Mouse (Mus musculus) embryonic fibroblast, embryonic 13.5 days (primary cell): ENCODE data around the gene Gm42957. TPM values are rescaled to one million over a fixed set of nuclear protein-coding genes. Genes with fewer than 3 reads are reported as not detected.
"Not testable (repeated sequence)": the region's sequence is repeated elsewhere in the genome, so short reads cannot be mapped to it uniquely, and the experiment has no call there.

Experiments
- H3K27ac ChIP-seq: 2 replicates; pipeline ENCODE4 v1.5.1; 2012; ENCODE audit warnings: low read length, control low read depth, inconsistent platforms; ENCODE audit not compliant: insufficient read depth
- H3K4me1 ChIP-seq: 2 replicates; pipeline ENCODE4 v1.6.1; 2011; ENCODE audit warnings: low read length; ENCODE audit not compliant: control insufficient read depth, insufficient read depth
- H3K4me3 ChIP-seq: 2 replicates; pipeline ENCODE4 v1.5.1; 2011; ENCODE audit warnings: mild to moderate bottlenecking, control low read depth, low read length; ENCODE audit not compliant: insufficient read depth
- CTCF ChIP-seq: IDR thresholded peaks from 2 replicates; pipeline ENCODE4 v1.5.1; 2011; ENCODE audit warnings: mild to moderate bottlenecking, control low read depth, low read length, moderate library complexity, borderline replicate concordance; ENCODE audit not compliant: insufficient read depth
- POLR2A ChIP-seq: IDR thresholded peaks from 2 replicates; pipeline ENCODE4 v1.6.1; 2011; ENCODE audit warnings: low read depth, mild to moderate bottlenecking, control low read depth, low read length, moderate library complexity
- polyA plus RNA-seq: library from polyadenylated mRNA; stranded (reverse); fragments of >200 nt; gene quantifications from 2 replicates; pipeline ENCODE4 v1.2.4, GENCODE M21; 2011; ENCODE audit warnings: low read depth; ENCODE audit not compliant: missing spikeins, insufficient read length

Gene Gm42957
- polyA plus RNA-seq, 1 experiment = 0.28 TPM

DNA sequence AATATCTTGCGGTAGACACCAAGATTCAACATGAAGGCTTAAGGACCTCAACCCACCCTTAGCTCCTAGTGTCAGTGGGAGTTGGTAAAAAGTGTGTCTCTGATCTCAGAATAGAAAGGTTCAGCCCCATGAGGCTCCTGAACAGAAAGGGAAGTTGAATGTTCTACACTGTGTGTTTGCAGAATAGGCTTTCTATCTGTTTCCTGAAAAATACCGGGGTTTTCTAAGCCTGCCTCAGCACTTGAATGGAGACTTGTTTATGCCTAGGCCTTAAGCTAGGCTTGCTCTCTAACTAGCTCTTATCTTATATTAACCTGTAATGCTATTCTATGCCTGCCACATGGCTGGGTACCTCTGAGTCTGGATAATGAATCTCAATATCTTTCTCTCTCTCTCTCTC lies 25.6 kb downstream of the Gm42957 start:
- H3K4me1 ChIP-seq = peaks cover 14% of the 10 kb centered on the region
- no peak overlapping the region for H3K27ac ChIP-seq
- TF ChIP-seq POLR2A (no peak), CTCF (no peak)
- no peak overlapping the region for H3K4me3 ChIP-seq

GRCm38 (mm10) chr3:96662731-96663316 lies 27.6 kb downstream of the Gm42957 start:
- TF ChIP-seq POLR2A (no peak), CTCF (no peak)
- H3K4me3 ChIP-seq = no peak overlapping the region
- H3K4me1 ChIP-seq = peaks cover 14% of the 10 kb centered on the region
- H3K27ac ChIP-seq = peak overlapping the region; percentile 65

DNA sequence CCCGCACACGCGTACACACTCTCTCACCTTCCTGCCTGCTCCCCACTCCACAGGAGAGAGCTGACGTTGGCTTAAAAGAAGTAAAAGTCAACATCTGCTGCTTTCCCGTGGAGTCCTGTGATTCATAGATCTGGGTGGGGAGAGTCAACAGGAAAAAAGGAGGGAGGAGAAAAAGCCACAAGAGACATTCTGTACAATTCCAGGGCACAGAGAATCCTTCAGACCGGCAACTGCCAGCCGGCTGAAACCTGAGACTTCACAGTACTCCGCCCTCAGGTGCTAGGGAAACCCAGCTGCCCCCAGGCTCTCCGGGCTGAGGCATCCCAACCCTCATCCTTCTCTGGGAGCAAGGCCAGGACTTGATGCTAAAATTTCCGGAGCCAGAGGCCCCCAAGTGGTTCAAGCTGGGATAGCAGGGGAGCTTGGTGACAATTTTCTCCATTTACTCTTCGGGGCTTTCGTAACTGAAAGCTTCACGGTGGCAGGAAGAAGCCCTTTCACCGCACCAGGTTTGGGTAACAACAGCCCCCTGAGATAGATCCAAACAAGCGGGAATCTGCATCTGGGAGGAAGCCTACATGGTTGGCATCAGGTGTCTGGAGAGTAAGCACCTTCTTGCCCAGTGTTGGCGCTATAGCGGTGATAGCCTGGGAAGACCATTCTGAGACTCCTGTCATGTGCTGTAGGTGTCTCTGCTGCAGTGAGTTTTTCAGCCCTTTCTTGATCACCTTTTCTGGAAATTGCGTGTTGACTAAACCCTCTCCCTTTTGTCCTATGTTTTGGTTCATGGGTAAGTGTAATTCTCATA lies 28.4 kb downstream of the Gm42957 start:
- Histone ChIP-seq H3K4me3 (no peak overlapping the region), H3K27ac (peak overlapping the region; percentile 69), H3K4me1 (peaks cover 14% of the 10 kb centered on the region)
- TF ChIP-seq CTCF = no peak
- no peak for TF ChIP-seq POLR2A

DNA sequence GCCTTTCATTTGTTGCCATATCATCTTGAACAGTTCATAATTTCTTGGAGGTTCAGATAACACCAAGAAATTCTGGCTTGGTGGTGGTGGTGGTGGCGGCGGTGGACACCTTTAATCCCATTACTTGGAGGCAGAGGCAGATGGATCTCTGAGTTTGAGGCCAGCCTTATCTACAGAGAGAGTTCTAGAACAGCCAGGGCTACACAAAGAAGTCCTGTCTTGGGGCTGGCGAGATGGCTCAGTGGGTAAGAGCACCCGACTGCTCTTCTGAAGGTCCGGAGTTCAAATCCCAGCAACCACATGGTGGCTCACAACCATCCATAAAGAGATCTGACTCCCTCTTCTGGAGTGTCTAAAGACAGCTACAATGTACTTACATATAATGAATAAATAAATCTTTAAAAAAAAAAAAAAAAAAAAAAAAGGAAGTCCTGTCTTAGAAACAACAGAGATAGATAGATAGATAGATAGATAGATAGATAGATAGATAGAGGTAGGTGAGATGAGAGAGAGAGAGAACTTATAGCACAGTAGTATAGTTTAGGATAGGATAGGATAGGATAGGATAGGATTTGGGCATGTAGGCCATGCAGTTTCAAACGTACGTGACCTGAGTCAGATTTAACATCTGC lies 30.6 kb downstream of the Gm42957 start:
- H3K4me1 ChIP-seq = peaks cover 12% of the 10 kb centered on the region
- not testable (repeated sequence) for H3K4me3 ChIP-seq, H3K27ac ChIP-seq

DNA sequence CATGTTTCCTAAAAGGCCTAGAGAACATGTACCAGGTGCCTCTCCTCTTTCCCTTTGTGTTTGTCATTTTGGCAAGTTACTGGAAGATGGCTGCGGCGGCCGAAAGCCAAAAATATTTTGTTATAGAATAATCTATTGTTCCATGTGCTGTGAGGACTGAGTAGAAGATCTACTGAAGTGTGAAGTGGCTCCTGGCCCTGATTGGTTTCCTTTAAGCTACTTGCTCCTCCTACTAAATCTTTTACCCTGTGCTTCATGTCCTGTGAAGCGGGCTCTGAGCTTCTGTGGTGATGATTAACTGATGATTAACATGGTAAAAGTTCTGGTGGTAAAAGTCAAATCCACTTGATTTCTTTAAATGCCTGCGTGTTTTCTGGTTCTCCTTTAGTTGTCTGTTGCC lies 31.6 kb downstream of the Gm42957 start:
- no peak for TF ChIP-seq POLR2A
- no peak for TF ChIP-seq CTCF
- peaks cover 12% of the 10 kb centered on the region for H3K4me1 ChIP-seq
- H3K4me3 ChIP-seq = no peak overlapping the region
- H3K27ac ChIP-seq = no peak overlapping the region

- no peak overlapping the region for H3K27ac ChIP-seq
- peaks cover 12% of the 10 kb centered on the region for H3K4me1 ChIP-seq
- H3K4me3 ChIP-seq = no peak overlapping the region
- TF ChIP-seq POLR2A (no peak), CTCF (peak; percentile 31; the same call in 1 of the 2 replicates)
These were observed 32.0 kb downstream of the Gm42957 start for GRCm38 (mm10) chr3:96667316-96667715.

DNA sequence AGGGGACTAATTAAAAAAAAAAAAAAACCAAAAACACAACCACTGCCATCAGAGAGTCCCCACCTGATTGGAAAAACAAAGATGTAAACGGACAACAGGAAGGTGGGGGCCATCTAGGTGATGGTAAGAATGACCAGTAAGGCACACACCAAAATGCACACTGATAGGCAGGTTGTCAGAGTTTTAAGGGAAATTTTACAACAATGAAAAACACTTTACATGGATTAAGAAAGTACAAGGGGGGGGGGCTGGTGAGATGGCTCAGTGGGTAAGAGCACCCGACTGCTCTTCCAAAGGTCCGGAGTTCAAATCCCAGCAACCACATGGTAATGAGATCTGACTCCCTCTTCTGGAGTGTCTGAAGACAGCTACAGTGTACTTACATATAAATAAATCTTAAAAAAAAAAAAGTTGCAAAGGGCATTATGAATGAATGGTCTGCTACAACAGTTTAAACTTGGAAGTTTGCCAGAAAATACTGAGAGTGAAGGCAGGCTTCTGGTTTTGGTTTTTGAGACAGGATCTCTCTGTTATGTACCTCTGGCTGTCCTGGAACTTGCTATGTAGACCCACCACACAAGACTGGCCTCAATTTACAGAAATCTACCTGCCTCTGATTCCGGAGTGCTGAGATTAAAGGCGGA lies 33.3 kb downstream of the Gm42957 start:
- peaks cover 9% of the 10 kb centered on the region for H3K4me1 ChIP-seq
- no peak overlapping the region for H3K4me3 ChIP-seq
- TF ChIP-seq CTCF (no peak), POLR2A (no peak)
- no peak overlapping the region for H3K27ac ChIP-seq

DNA sequence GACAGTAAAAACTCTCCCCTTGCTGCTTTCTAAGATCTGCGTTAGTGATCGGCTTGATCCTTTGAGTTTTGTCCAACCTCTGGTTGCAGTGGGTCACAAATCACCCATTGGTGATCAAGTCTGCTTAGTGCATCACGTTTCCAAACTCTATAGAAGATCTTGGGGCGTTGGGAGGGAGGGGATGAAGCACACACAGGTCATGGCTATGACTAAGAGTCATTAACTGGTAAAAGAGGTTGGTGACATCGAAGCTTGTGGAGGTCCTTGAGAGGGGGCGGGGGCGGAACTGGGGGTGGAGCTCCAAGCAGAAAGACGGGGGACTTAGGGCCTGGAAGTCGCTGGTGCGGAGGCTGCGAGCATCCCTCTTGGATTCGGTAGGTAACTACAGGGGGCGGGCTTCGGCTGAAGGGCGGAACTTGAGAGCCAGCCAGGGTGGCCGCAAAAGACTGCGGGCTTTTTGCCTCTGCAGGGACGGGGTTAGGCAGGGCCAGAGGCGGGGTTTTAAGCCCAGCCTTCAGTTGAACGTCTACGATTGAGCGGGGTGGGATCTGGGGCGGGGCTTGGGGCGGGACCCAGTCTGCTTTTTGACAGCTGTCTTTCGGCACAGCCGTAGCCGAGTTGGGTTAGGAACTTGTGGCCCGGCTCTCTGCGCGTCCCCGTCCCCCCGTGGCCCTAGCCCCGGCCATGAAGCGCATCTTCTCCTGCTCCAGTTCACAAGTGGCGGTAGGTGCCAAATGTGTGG lies 34.6 kb downstream of the Gm42957 start, which contains the start of gene Ankrd35:
Gene Ankrd35 (plus strand): TSS at position 405 of the 742 bp plus-strand sequence.
- Histone ChIP-seq H3K27ac (no peak within 1 kb of the TSS), H3K4me1 (peaks cover 10% of the 10 kb centered on the region; the same call in 1 of the 2 replicates), H3K4me3 (peak within 1 kb of the TSS; percentile 41)
- TF ChIP-seq CTCF = no peak
- TF ChIP-seq POLR2A = no peak

DNA sequence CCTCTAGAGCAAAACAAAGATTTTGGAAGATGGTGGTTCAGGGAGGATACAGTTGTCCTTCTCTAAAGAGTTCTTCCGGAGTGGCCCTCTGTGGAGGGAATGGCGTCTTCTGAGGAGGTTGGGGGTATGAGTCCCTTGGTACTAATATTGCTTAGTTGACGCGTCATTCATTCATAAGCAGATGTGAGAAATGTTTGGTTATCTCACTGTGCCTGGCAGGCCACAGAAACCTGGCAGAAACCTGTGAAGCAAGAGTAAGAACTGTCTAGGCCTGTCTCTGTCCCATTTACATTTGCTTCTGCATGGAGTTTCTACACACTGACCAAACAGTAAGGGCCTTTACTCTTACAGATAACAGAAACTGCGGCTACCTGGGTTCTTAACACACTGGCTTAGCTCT lies 36.2 kb downstream of the Gm42957 start:
- H3K27ac ChIP-seq = no peak overlapping the region
- no peak overlapping the region for H3K4me3 ChIP-seq
- H3K4me1 ChIP-seq = peaks cover 10% of the 10 kb centered on the region; the same call in 1 of the 2 replicates
- no peak for TF ChIP-seq POLR2A
- no peak for TF ChIP-seq CTCF

DNA sequence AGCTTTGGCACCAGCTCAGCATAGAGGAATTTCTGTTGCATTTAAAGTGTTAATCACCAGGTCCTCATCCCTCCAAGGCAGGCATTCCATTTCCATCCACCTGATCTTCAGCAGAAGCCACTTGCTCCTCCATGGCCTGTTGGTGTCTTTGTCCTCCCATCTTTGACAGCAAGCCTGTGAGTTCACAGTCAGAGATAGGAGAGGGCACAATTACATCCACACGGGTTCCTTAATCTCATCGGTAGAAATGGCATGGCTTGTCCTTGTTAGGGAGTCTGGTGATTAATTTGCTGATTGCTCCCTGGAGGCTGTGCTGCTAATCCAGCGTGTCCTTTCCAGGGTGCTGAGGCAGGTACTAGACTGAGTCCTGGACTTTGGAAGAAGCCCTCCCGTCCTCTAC lies 38.2 kb downstream of the Gm42957 start:
- TF ChIP-seq POLR2A (no peak), CTCF (no peak)
- Histone ChIP-seq H3K4me3 (no peak overlapping the region), H3K4me1 (peaks cover 10% of the 10 kb centered on the region; the same call in 1 of the 2 replicates), H3K27ac (no peak overlapping the region)
